Mouse (Mus musculus): ENCODE data around the gene Sdr9c7. TPM values are rescaled to one million over a fixed set of nuclear protein-coding genes. Genes with fewer than 3 reads are reported as not detected.

Sdr9c7 gene
- polyA plus RNA-seq (2021; fragmentation: Nextera tagmentation), result not detected in 2 replicates
- long read RNA-seq, experiment 1, result 0 reads
- long read RNA-seq, experiment 2, result 0 reads

GRCm38 (mm10) chr10:127898218-127898617 is at the start of gene Sdr9c7:
TSS of gene Sdr9c7 (plus strand) at chr10:127898518.

GRCm38 (mm10) chr10:127849628-127850027 is 48.7 kb upstream of the Sdr9c7 start, which contains the start of gene Rdh19:
TSS of gene Rdh19 (plus strand) at chr10:127849928.

DNA sequence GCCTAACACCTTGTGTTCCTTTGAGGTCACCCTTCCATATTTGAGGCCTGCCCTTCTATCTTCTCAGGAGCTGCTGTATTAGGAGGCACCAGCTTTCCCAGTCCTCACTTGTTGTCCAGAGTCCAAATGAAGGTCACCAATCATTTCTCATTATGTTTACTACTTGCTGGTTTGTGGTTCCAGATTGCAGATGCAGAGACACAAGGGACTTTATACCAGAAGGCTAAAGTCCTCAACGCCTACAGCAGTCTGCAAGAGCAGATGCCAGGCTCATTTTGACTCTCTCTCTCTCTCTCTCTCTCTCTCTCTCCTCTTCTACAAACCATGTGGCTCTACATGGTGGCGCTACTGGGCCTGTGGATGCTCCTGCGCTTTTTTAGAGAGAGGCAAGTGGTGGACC is 32.1 kb upstream of the Sdr9c7 start, which contains the start of gene Rdh16f2:
Gene Rdh16f2 (plus strand): TSS at position 243 of the 400 bp plus-strand sequence.

GRCm38 (mm10) chr10:127888605-127889004 is 9.7 kb upstream of the Sdr9c7 start, which contains the start of gene Rdh7:
TSS of gene Rdh7 (minus strand) at chr10:127888817.

Other genes starting within 250 kb of the Sdr9c7 start
- gene Nemp1, start 231.6 kb upstream of the Sdr9c7 start, polyA plus RNA-seq (2021; fragmentation: Nextera tagmentation), result 6.6 and 7.4 TPM in 2 replicates
- 5.1 and 6.7 TPM in 2 replicates for gene Nab2, start 229.9 kb upstream of the Sdr9c7 start, polyA plus RNA-seq (2021; fragmentation: Nextera tagmentation)
- not detected in 2 replicates for gene Myo1a, start 193.3 kb upstream of the Sdr9c7 start, polyA plus RNA-seq (2021; fragmentation: Nextera tagmentation)
- gene Tac2, start 174.0 kb upstream of the Sdr9c7 start, polyA plus RNA-seq (2021; fragmentation: Nextera tagmentation), result 7.1 and 8.7 TPM in 2 replicates
- 1.1 TPM in 2 replicates for gene Zbtb39, start 159.0 kb upstream of the Sdr9c7 start, polyA plus RNA-seq (2021; fragmentation: Nextera tagmentation)
- 0.49 and 0.52 TPM in 2 replicates for gene Gpr182, start 146.8 kb upstream of the Sdr9c7 start, polyA plus RNA-seq (2021; fragmentation: Nextera tagmentation)
- not detected in 2 replicates for gene Rdh1, start 138.8 kb upstream of the Sdr9c7 start, polyA plus RNA-seq (2021; fragmentation: Nextera tagmentation)
- gene Rdh16f1, start 138.7 kb upstream of the Sdr9c7 start, polyA plus RNA-seq (2021; fragmentation: Nextera tagmentation), result not detected in 2 replicates
- 0.08 TPM in 1 of 2 replicates, not detected in the other for gene Rdh9, start 122.1 kb upstream of the Sdr9c7 start, polyA plus RNA-seq (2021; fragmentation: Nextera tagmentation)
- gene Rdh16, start 97.4 kb upstream of the Sdr9c7 start, polyA plus RNA-seq (2021; fragmentation: Nextera tagmentation), result not detected in 2 replicates
- gene Rdh19, start 48.6 kb upstream of the Sdr9c7 start, polyA plus RNA-seq (2021; fragmentation: Nextera tagmentation), result not detected in 2 replicates
- gene Rdh16f2, start 32.0 kb upstream of the Sdr9c7 start, polyA plus RNA-seq (2021; fragmentation: Nextera tagmentation), result not detected in 2 replicates
- not detected in 2 replicates for gene Rdh7, start 9.7 kb upstream of the Sdr9c7 start, polyA plus RNA-seq (2021; fragmentation: Nextera tagmentation)
- not detected in 2 replicates for gene Hsd17b6, start 109.1 kb downstream of the Sdr9c7 start, polyA plus RNA-seq (2021; fragmentation: Nextera tagmentation)
- gene Prim1, start 116.7 kb downstream of the Sdr9c7 start, polyA plus RNA-seq (2021; fragmentation: Nextera tagmentation), result 7.8 and 8.5 TPM in 2 replicates
- gene Naca, start 137.1 kb downstream of the Sdr9c7 start, polyA plus RNA-seq (2021; fragmentation: Nextera tagmentation), result 846 and 866 TPM in 2 replicates
- 201 and 217 TPM in 2 replicates for gene Ptges3, start 160.4 kb downstream of the Sdr9c7 start, polyA plus RNA-seq (2021; fragmentation: Nextera tagmentation)
- 1,647 and 1,721 TPM in 2 replicates for gene Atp5b, start 184.8 kb downstream of the Sdr9c7 start, polyA plus RNA-seq (2021; fragmentation: Nextera tagmentation)
- gene Baz2a, start 193.1 kb downstream of the Sdr9c7 start, polyA plus RNA-seq (2021; fragmentation: Nextera tagmentation), result 4.0 and 4.7 TPM in 2 replicates

Measured in layer of hippocampus, adult 6 months (tissue).